Mouse (Mus musculus): Measurements from ENCODE around the gene Kmt2d. TPM values are rescaled to one million over a fixed set of nuclear protein-coding genes. Genes with fewer than 3 reads are reported as not detected.

Kmt2d gene
- polyA plus RNA-seq, 1 experiment from 2014 or later, result 9.9 TPM

DNA sequence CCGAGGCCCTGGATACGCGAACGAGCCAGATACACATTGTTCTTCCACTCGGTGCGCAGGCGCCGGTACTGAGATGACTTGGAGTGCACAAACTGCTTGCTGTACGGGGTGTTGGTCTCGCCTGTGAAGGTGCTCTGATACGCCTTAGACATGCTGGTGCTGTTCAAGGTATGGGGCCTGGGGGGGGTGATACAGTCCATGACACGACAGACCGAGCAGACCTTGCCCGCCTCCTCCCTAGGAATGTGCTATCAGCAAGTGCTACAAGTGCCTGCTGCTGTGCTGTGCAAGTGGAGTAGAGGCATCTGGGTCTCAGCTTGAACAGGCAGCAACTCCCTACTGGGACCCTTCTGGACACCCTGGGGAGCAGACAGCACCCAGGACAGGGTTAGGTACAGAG, 35.7 kb downstream of the Kmt2d start:
- WGBS, result 94% methylated on average over 14 of the region's 14 CpGs
- ATAC-seq (ENCODE audit: low FRiP score), result no peak
- Histone ChIP-seq H3K9me3 (replicated peaks) (no peaks in the 10 kb centered on the region), H3K4me3 (replicated peaks) (no peak overlapping the region), H3K27ac (replicated peaks) (no peak overlapping the region), H3K36me3 (peaks cover 71% of the 10 kb centered on the region), H3K4me2 (no peak overlapping the region), H3K4me1 (peaks cover 7% of the 10 kb centered on the region; the same call in 1 of the 2 replicates), H3K27me3 (replicated peaks) (no peaks in the 10 kb centered on the region), H3K9ac (replicated peaks) (no peak overlapping the region)

DNA sequence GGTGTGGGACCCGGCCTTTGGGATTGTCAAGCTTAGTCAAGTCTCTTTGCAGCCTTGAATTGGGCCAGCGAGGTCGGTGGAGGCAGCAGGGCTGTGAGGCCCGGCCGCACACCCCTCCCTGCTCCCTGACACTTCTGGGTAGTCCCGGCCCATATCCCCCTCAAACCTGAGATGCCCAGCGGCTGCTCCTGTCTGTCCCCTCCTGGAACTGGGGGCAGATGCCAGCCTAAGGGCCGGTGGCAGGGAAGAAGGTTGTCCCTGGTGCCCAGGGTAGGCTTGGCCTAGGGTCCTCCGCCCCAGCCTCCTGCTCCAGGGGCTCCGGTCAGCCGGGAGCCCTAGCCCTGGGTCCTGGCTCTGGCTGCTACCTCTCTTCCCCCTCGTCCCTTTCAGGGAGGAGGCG, 36.9 kb downstream of the Kmt2d start:
- H3K4me1 ChIP-seq, result peaks cover 19% of the 10 kb centered on the region
- peaks cover 59% of the 10 kb centered on the region for H3K36me3 ChIP-seq
- H3K4me2 ChIP-seq, result no peak overlapping the region
- WGBS, result 84% methylated on average over 13 of the region's 13 CpGs
- H3K27me3 ChIP-seq (replicated peaks), result no peaks in the 10 kb centered on the region
- H3K4me3 ChIP-seq (replicated peaks), result no peak overlapping the region
- H3K9ac ChIP-seq (replicated peaks), result no peak overlapping the region
- H3K27ac ChIP-seq (replicated peaks), result no peak overlapping the region
- H3K9me3 ChIP-seq (replicated peaks), result no peaks in the 10 kb centered on the region
- ATAC-seq (ENCODE audit: low FRiP score), result no peak

DNA sequence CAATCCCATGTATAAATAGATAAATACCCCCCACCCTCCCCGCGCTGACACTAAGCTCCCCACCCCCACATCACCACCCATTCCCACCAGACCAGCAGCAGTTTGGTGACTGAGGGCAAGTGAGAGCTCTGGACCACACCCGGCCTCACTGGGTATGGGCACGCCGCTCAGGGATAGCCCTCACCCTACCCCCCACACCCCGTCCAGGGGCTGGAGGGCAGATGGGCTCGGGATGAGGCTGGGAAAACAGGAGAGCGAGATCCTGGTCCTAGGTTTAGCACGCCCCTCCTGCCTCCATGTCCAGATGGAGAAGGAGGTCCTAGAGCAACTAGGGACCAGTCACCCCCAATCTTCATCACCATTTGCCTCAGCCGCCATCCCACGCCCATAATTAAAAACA, 37.7 kb downstream of the Kmt2d start:
- Histone ChIP-seq H3K4me2 (no peak overlapping the region), H3K9ac (replicated peaks) (no peak overlapping the region), H3K4me3 (replicated peaks) (no peak overlapping the region), H3K27me3 (replicated peaks) (no peaks in the 10 kb centered on the region), H3K4me1 (peaks cover 20% of the 10 kb centered on the region), H3K36me3 (peaks cover 51% of the 10 kb centered on the region), H3K27ac (replicated peaks) (no peak overlapping the region), H3K9me3 (replicated peaks) (no peaks in the 10 kb centered on the region)
- ATAC-seq (ENCODE audit: low FRiP score), result no peak
- 89% methylated on average over 11 of the region's 11 CpGs for WGBS

DNA sequence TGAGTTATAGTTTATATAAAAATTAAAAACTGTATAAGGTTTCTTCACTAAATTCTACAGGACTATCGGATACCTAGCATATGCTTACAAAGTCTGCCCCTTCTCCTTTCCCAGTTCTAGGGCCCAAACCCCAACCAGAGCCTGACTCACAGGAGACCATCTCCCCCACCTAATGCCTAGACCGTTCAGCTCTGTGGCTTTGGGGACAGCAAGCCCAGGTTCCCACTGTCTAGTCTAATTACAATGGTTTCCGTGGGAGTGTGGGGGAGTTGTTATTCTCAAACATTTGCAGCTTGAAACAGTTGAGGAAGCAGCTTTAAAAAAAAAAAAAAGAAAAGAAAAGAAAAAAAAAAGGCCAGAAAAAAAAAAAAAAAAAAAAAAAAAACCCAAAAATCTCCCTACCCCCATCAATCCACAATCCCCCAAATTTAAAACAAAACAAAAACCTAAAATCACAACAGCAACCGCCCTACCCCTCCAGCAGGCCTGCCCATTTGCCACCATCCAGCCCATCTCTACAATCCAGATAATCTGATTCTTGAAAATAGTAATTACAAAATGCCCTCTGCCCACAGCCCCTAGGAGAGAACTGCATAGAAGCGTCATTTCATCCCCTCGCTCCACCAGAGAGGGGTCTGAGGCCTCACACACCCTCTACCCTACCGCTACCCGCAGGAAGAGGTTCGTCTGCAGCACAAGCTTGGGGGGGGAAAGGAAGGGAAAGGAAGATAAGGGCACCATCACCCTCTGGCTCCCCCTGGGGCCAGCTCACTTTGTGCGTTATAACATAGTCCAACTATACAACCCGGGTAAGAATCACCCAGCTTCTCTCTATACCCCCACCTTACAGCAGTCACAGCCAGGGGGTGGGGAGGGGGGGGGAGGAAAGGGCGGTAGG, 38.6 kb downstream of the Kmt2d start:
- Histone ChIP-seq H3K36me3 (peaks cover 43% of the 10 kb centered on the region), H3K4me3 (replicated peaks) (no peak overlapping the region), H3K9ac (replicated peaks) (no peak overlapping the region), H3K4me1 (peaks cover 20% of the 10 kb centered on the region), H3K27ac (replicated peaks) (0 out of 2 replicates have a peak overlapping the region, but pooled peaks have one; percentile 84), H3K9me3 (replicated peaks) (no peaks in the 10 kb centered on the region), H3K4me2 (peak overlapping the region; percentile 70), H3K27me3 (replicated peaks) (no peaks in the 10 kb centered on the region)
- ATAC-seq (ENCODE audit: low FRiP score), result no peak
- 64% methylated on average over 12 of the region's 12 CpGs for WGBS

DNA sequence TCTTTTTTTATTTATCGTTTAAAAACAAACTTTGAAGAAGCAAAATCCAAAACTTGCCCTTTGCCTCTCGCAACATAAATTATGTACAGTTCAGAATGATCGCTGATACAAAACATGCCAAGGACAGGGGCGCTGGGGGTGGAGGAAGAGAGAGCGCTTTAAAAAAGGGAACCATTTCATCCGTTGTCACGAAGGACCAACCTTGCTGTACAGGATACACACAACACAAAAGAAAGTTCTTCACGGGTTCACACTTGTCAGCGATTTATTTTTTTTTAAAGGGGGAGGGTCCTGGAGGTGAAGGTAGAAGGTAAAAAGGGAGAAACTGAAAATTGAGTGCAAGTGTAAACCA, 39.3 kb downstream of the Kmt2d start:
- peaks cover 35% of the 10 kb centered on the region for H3K36me3 ChIP-seq
- peak overlapping the region; percentile 70 for H3K4me2 ChIP-seq
- H3K9ac ChIP-seq (replicated peaks), result peak overlapping the region; percentile 51
- peak overlapping the region; percentile 63 for H3K4me3 ChIP-seq (replicated peaks)
- H3K27me3 ChIP-seq (replicated peaks), result no peaks in the 10 kb centered on the region
- ATAC-seq (ENCODE audit: low FRiP score), result peak; percentile 40; the same call in 1 of the 2 replicates
- WGBS, result 13% methylated on average over 9 of the region's 9 CpGs
- H3K9me3 ChIP-seq (replicated peaks), result no peaks in the 10 kb centered on the region
- H3K27ac ChIP-seq (replicated peaks), result peak overlapping the region; percentile 84
- H3K4me1 ChIP-seq, result peaks cover 20% of the 10 kb centered on the region

DNA sequence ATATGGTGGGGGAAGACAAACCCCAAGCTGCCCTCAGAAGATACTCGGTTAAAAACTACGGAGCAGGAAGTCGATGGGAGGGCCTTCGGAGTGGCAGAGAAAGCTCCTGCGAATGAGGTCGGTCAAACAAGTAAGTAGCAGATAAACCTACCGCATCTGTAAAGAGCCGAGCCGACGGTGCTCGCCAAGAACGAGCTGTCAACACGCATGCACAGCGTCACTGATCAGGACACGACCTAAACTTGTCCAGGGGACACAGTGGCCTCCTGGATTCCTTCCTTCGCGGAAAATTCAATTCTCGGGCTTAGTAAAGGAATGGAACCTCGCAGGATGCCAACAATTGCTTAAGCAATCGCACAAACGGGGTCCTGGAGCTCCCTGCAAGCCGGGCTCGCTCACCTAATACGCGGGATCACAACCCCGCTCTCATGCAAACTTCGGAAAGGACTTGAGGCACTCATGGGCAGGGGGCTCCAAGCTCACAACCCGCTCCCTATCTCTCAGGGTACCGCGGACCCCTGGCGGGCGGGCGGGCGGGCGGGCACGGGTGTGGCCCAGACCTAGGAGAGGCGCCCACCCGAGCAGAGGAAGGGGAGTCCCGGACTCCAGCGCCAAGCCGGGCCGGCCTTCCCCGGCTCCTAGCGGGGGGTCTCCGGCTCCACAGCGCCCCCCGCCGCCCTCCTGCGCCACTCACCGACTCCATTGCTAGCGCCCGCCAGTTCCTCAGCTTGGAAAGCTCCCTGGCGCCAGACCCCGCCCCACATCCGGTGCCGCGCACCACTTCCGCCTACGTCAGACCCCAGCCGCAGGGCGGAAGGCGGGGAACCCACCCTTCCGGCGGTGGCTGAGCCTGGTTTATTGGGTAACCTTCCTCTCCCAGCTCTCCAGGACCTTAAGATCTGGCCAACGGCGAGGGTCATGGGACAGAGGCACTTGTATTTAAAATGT, 40.0 kb downstream of the Kmt2d start, which contains the start of gene Prkag1:
Gene Prkag1, minus strand, starts transcription at position 786 of the 948 bp plus-strand sequence.
- no peaks in the 10 kb centered on the region for H3K9me3 ChIP-seq (replicated peaks)
- H3K4me2 ChIP-seq, result peak within 1 kb of the TSS; percentile 70
- no peaks in the 10 kb centered on the region for H3K27me3 ChIP-seq (replicated peaks)
- peak within 1 kb of the TSS; percentile 63 for H3K4me3 ChIP-seq (replicated peaks)
- H3K4me1 ChIP-seq, result peaks cover 20% of the 10 kb centered on the region
- peak within 1 kb of the TSS; percentile 84 for H3K27ac ChIP-seq (replicated peaks)
- peak within 1 kb of the TSS; percentile 72 for H3K9ac ChIP-seq (replicated peaks)
- peaks cover 29% of the 10 kb centered on the region for H3K36me3 ChIP-seq
- peak; percentile 98 for ATAC-seq (ENCODE audit: low FRiP score)
- under 1% methylated on average over 64 of the region's 66 CpGs for WGBS

DNA sequence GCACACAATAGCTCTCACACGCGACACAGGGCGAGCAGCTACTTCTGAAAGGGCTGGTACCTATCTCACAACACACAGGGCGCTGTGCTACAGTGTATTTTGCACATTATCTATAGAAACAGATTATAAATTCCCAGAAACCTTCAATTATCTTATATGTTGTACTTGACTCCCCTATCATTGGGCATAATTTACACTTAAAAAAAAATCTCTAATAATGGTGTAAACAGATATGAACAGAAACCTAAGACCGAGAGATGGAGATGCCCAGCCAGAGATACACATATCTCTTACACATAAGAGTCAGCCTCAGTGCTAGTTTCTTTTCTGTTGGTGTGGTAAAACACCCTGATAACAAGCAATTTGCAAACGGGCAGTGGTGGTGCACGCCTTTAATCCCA, 43.4 kb downstream of the Kmt2d start:
- Histone ChIP-seq H3K9ac (replicated peaks) (no peak overlapping the region), H3K4me3 (replicated peaks) (no peak overlapping the region), H3K27me3 (replicated peaks) (no peaks in the 10 kb centered on the region), H3K4me2 (no peak overlapping the region), H3K36me3 (peaks cover 20% of the 10 kb centered on the region), H3K9me3 (replicated peaks) (no peaks in the 10 kb centered on the region), H3K27ac (replicated peaks) (no peak overlapping the region), H3K4me1 (peaks cover 20% of the 10 kb centered on the region)
- no peak for ATAC-seq (ENCODE audit: low FRiP score)
- 91% methylated on average over 7 of the region's 7 CpGs for WGBS

DNA sequence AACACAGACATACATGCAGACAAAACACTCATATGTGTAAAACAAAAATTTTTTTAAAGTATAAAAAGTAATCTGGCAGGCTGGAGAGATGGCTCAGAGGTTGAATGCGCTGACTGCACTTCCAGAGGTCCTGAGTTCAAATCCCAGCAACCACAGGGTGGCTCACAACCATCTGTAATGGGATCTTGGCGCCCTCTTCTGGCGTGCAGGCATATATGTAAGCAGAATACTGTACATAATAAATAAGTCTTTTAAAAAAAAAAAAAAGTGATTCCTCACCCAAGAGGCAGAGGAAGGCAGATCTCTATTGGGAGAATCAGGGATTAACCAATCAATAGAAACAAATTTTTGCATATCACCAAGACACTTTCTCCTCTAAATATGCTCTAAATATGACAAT, 47.6 kb downstream of the Kmt2d start:
- Histone ChIP-seq H3K9ac (replicated peaks) (no peak overlapping the region), H3K4me2 (no peak overlapping the region), H3K4me3 (replicated peaks) (no peak overlapping the region), H3K9me3 (replicated peaks) (no peaks in the 10 kb centered on the region), H3K27ac (replicated peaks) (no peak overlapping the region), H3K27me3 (replicated peaks) (no peaks in the 10 kb centered on the region), H3K4me1 (no peaks in the 10 kb centered on the region), H3K36me3 (peaks cover 27% of the 10 kb centered on the region)
- WGBS, result 69% methylated on average over 3 of the region's 3 CpGs
- no peak for ATAC-seq (ENCODE audit: low FRiP score)

DNA sequence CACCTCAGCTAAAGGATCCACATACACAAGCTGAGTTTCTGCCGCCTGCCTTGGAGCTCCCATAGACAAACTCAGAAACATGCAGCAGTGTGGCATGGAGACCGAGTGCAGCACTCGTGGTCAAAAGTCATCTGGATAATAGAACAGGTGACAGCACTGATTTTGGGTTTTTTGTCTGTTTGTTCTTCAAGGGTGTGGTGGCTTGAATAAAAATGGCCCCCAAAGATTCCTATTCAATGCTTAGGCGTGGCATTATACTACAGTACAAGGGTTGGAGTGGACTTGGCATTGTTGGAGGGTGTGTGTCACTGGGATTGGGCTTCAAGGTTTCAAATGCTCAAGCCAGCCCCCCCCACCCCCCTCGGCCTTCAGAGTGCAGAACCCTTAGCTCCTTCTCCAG, 48.9 kb downstream of the Kmt2d start:
- WGBS, result 98% methylated on average over 5 of the region's 5 CpGs

DNA sequence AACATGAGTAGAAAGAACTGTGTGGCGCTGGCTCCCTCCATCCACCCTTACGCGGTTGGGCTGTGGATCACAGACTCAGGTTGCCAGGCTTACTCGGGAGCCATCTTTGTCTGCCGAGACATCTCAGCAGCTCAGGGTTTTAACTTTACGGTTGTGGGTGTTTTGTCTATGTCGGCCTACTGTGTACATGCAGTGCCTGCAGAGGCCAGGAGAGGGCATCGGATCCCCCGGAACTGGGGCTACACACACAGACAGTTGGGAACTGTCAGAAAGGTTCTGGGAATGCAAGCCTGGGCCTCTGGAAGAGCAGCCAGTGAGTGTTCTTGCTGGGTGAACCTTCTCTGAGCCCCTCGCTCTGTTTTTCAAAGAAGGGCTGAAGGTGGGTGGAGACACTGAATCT, 49.6 kb downstream of the Kmt2d start:
- ATAC-seq (ENCODE audit: low FRiP score), result no peak
- Histone ChIP-seq H3K4me1 (no peaks in the 10 kb centered on the region), H3K27ac (replicated peaks) (no peak overlapping the region), H3K9me3 (replicated peaks) (no peaks in the 10 kb centered on the region), H3K27me3 (replicated peaks) (no peaks in the 10 kb centered on the region), H3K9ac (replicated peaks) (no peak overlapping the region), H3K36me3 (peaks cover 27% of the 10 kb centered on the region), H3K4me2 (no peak overlapping the region), H3K4me3 (replicated peaks) (no peak overlapping the region)
- 33% methylated on average over 10 of the region's 10 CpGs for WGBS

More for the DNA sequence above, 48.9 kb downstream of the Kmt2d start:
- Histone ChIP-seq H3K36me3 (peaks cover 27% of the 10 kb centered on the region), H3K4me3 (replicated peaks) (no peak overlapping the region), H3K27ac (replicated peaks) (no peak overlapping the region), H3K9me3 (replicated peaks) (no peaks in the 10 kb centered on the region), H3K9ac (replicated peaks) (no peak overlapping the region), H3K4me1 (no peaks in the 10 kb centered on the region), H3K27me3 (replicated peaks) (no peaks in the 10 kb centered on the region), H3K4me2 (no peak overlapping the region)
- no peak for ATAC-seq (ENCODE audit: low FRiP score)

DNA sequence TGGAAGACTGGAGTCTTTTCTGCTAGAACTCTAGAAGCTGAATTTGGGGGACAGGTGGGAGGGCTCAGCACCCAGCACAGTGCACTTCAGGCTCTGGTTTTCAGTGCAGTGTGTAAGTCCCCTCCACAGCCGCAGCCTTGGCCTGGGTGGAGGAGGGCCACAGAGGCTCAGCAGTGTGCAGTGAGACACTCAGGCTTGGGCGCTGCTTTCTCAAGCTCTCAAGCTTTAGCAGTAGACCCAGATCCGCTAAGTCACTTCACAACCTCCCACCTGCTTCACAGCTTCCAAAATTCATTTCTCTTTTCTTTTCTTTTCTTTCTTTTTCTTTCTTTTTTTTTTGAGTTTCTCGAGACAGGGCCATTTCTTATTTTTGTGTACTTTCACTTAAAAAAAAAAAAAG, 50.1 kb downstream of the Kmt2d start:
- WGBS, result 91% methylated on average over 4 of the region's 4 CpGs

More for the DNA sequence above, 50.1 kb downstream of the Kmt2d start:
- Histone ChIP-seq H3K4me3 (replicated peaks) (no peak overlapping the region), H3K4me1 (no peaks in the 10 kb centered on the region), H3K4me2 (no peak overlapping the region), H3K27ac (replicated peaks) (no peak overlapping the region), H3K36me3 (peaks cover 27% of the 10 kb centered on the region), H3K9me3 (replicated peaks) (no peaks in the 10 kb centered on the region), H3K27me3 (replicated peaks) (no peaks in the 10 kb centered on the region), H3K9ac (replicated peaks) (no peak overlapping the region)
- no peak for ATAC-seq (ENCODE audit: low FRiP score)
